Mouse (Mus musculus) lung, adult 18-20 months (tissue): ENCODE data around the gene 2310030G06Rik.

Experiments
- DNase-seq, 2 experiments: peaks; one replicate each; pipeline ENCODE4 v3.0.0; 2022; ENCODE audit warnings: mixed read lengths in 2 of 2

The 2310030G06Rik gene

GRCm38 (mm10) chr9:50746214-50746677 lies at the start of gene 2310030G06Rik:
Gene 2310030G06Rik, minus strand, starts transcription at chr9:50746536.
- DNase-seq, result peak; percentile 76 to 85

DNA sequence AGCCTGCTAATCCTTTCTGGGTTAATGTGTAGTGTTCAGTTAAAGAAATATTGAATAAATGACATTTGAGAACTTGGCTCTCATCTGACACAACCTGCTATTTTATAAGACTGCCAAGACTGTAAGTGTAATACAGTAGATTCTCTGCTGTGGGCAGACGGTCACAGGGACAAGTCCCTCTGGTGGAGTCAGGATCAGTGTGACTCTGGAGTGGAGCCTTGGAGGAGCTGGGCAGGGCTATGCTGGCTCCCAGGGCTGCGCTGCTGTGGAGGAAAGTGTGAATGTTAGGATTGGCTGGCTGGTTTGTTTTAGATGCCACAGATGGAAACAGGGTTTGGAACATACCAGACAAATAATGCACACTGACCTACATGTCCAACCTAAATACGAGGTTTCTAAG lies 48.9 kb upstream of the 2310030G06Rik start:
- no peak for DNase-seq

- DNase-seq, result no peak
Observed at GRCm38 (mm10) chr9:50782155-50782554, 35.8 kb upstream of the 2310030G06Rik start.

DNA sequence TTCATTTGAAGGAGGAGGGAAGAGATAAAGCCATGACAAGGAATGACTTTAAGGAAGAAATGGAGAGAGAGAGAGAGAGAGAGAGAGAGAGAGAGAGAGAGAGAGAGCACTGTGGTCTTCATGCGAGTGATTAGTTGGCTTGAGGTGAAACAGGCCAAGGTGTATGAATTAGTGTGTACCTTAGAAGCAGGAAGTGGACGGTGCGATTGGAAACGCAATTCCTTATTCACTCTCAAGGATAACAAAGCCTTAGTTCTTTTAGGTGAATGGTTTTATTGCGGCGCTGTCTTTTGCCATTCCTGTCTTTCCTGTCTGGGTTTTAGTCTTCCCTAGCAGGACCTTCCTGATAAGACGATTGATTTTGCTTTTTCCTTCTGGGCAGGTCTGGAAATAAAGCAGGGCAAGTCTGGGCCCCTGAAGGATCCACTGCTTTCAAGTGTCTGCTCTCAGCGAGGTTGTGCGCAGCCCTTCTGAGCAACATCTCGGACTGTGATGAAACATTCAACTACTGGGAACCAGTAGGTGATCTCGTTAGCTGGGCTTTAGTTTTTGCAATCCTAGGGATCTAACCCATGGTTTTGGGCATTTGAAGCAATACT lies 29.9 kb upstream of the 2310030G06Rik start:
- DNase-seq, result no peak

DNA sequence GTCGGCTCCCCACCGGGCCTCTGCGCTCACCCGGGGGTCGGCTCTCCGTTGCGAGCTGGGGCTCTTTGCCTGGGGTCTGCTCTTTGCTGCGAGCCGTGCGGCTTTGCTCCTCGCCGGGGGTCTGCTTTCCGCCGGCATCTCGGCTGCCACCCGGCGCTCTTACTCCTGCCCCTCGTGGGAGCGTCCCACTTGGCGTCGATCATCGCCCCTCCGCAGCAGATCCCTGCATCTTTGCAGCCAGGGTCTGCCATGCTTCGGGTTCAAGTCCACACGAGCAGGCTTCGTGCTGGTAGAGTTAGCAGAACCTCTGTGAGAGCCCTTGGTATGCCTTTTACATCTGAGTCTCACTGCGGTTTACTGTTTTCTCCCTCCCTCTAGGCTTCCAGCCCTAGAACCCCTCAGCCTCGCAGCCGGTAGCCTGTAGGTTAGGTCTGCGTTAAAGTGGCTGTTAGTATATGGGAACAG lies 29.4 kb upstream of the 2310030G06Rik start:
- DNase-seq, result no peak

- peak; percentile 87 to 88 for DNase-seq
Observed at GRCm38 (mm10) chr9:50774991-50775612, 28.8 kb upstream of the 2310030G06Rik start, which contains the start of the genes Alg9 and 1110032A03Rik. Gene Alg9, plus strand, starts transcription at chr9:50775019. Gene 1110032A03Rik, minus strand, starts transcription at chr9:50775520.

- no peak for DNase-seq
Observed at GRCm38 (mm10) chr9:50774026-50774462, 27.7 kb upstream of the 2310030G06Rik start.

DNA sequence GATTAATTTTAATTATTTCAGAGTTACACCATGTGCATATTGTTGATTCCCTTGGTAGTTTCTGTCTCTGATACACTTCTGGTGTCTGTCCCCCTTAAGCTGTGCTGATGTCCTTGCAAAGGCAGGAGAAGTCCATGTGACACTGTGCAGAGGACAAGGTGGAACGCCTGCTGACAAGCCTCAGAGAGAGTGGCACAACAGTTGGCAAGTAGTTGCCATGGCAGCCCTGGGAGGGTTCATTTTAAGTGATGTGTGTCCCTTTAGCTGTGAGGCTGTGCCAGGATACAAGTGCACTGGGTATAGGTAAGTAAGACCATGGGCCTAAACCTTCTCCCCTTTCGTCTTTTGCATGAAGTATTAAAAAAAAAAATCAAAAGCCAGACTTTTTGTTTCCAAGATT lies 23.7 kb upstream of the 2310030G06Rik start:
- no peak for DNase-seq

- DNase-seq, result peak; percentile 99
Observed at GRCm38 (mm10) chr9:50768107-50769002, 22.0 kb upstream of the 2310030G06Rik start, which contains the start of gene Fdxacb1. Gene Fdxacb1, plus strand, starts transcription at chr9:50768236.

GRCm38 (mm10) chr9:50767531-50768106 lies 21.3 kb upstream of the 2310030G06Rik start:
- peak in 1 of 2 experiments; percentile 24 for DNase-seq

GRCm38 (mm10) chr9:50763331-50763730 lies 17.0 kb upstream of the 2310030G06Rik start:
- DNase-seq, result peak in 1 of 2 experiments; percentile 35

- DNase-seq, result no peak
Observed at GRCm38 (mm10) chr9:50761520-50762243, 15.3 kb upstream of the 2310030G06Rik start.

DNA sequence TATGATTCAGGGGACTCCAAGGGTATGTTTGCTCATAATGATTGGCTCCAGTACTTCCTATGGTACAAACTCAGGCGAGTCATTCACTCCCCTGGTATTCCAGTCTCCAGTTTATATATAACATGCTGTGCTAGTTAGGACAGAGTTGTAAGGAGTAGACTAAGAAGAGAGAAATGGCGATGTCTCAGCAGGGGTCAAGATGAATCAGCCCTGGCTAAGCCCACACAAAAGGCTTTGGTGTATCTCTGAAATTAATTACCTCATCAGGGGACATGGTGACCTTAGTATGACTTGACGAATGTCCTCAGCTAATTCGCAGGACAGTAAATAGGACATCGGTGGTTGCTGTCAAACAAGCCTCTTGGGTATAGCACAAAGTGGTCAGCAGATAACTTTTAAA lies 10.4 kb upstream of the 2310030G06Rik start:
- no peak for DNase-seq

DNA sequence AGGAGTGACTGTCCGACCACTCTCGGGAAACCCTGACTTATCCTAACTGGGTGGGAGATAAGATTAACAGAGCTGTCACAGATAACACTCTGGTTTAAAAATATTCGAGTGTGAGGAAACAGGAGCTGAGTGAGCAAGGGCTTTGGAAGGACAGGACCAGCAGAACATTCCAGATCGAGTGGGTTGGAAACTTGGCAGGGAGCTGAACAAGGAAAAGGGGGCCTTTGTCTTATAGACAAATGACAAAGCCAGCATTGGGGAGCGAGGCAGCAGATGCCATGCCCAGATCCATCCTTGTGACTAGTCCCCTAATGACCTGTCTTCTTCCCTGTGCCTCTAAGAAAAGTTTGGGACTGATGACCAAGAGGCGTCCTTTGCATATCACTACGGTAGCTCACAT lies 7.6 kb upstream of the 2310030G06Rik start:
- no peak for DNase-seq

- peak; percentile 92 to 93 for DNase-seq
Observed at GRCm38 (mm10) chr9:50752784-50753615, 6.7 kb upstream of the 2310030G06Rik start.

DNA sequence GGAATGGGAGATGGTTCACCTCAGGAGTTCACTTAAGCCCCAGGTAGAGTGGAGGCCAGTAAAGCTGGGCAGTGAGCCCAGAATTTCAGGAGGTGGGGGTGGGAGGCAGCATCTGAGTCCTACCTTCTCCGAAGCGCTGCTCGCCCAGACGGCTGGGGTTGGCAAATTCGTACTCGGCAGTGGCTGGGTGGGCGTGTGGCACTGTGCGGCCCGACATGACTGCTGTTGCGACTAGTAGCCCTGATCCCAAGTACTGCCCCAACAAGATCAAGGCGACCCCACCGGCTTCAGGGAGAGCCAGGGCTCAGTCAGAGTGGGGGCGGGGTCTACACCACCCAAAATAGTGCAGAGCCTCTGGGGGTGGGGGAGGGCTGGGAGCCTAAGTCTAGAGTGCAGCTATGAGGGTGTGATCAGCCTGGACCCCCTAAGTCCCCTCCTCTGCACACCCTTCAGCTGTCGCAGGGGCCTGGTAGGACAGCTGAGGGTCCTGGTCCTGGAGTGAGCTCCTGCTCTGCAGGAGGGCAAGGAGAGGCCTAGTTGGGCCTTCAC lies 5.8 kb upstream of the 2310030G06Rik start, which contains the start of gene Hspb2:
Gene Hspb2, minus strand, starts transcription at position 301 of the 549 bp plus-strand sequence.
- DNase-seq, result peak; percentile 22 to 52

DNA sequence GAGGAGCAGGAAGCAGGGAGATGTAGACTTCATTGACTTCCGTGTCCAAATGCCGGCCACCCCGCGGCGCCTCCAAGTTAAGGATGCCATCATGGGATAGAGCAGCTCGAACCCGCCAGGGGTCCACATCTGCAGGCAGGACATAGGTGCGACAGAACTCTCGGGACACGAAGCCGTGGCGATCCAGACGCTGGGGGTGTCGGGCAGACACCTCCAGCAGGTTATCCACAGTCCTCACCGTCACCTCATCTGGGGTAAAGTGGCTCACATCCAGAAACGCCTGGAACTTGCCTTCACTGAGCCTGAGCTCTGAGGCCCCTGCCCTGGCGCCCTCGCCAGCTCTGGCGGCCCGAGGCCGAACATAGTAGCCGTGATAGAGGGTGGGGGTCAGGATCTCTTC lies 5.0 kb upstream of the 2310030G06Rik start, which contains the start of gene Cryab:
Gene Cryab, plus strand, starts transcription at position 3 of the 400 bp plus-strand sequence.
- DNase-seq, result no peak

- DNase-seq, result no peak
Observed at GRCm38 (mm10) chr9:50750706-50751105, 4.4 kb upstream of the 2310030G06Rik start.

- peak; percentile 68 to 78 for DNase-seq
Observed at GRCm38 (mm10) chr9:50745806-50746205, 530 bp downstream of the 2310030G06Rik start.

DNA sequence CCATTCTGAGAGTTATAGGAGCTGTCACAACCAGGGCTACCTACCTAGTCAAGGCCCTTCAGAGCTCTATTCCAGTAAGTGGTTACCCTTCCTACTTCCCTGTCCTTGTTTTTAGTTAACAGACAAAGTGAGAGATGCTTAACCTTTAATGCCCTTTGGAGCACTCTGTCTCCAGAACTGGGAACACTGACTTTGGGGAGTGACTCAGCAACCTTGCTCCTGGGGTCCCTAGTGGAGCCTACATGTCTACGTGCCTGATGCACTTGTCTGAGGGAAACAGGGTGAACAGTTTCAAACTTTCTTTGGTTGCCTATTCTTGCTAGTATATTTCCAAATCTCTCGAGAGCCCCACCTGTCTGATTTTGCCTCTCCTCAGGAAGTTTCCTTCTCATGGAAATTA lies 3.6 kb downstream of the 2310030G06Rik start:
- DNase-seq, result no peak
